Comparison of ENCODE assay signal across 19 mouse cellular contexts in genomic region chr6:114261609-114262008, GRCm38 (mm10). TPM values are rescaled to one million over a fixed set of nuclear protein-coding genes. Genes with fewer than 3 reads are reported as not detected.
DNase-seq lines count a peak whose midpoint lies in the region; ATAC-seq and TF ChIP-seq lines count a peak whose summit lies in the region.
"Had no signal": no experiment of that assay in that cellular context is flagged by ENCODE, and none has a peak within 500 bp of the region (broad histone marks: within the 10 kb centered on the region; RNA-seq: fewer than 3 reads in every experiment).

No protein-coding gene starts in this region.

- no peak overlapping the region for H3K9ac ChIP-seq in forebrain, embryonic 11.5 days (ENCODE audit: low read length)
- H3K9ac ChIP-seq in forebrain, embryonic 12.5 days: peak overlapping the region; percentile 38; the same call in 1 of the 2 replicates
- 0 out of 2 replicates have a peak overlapping the region, but pooled peaks have one; percentile 7 for H3K9ac ChIP-seq in hindbrain, embryonic 11.5 days (ENCODE audit: low read depth, low read length)
- no peak overlapping the region for H3K9ac ChIP-seq in midbrain, postnatal 0 days (replicated peaks; ENCODE audit: low read length, poor library complexity, severe bottlenecking)
- H3K9ac ChIP-seq: embryonic facial prominence, embryonic 13.5 days; heart, embryonic 13.5 days; limb, embryonic 13.5 days; liver, embryonic 15.5 days had no signal

- H3K27me3 ChIP-seq in forebrain, embryonic 10.5 days (ENCODE audit: poor library complexity, severe bottlenecking): peaks cover 8% of the 10 kb centered on the region; the same call in 1 of the 2 replicates
- no peaks in the 10 kb centered on the region for H3K27me3 ChIP-seq in forebrain, embryonic 11.5 days (ENCODE audit: control insufficient read depth, insufficient read depth, low read length)
- H3K27me3 ChIP-seq in forebrain, embryonic 12.5 days: 0 out of 2 replicates have a peak, but pooled peaks cover 3% of the 10 kb centered on the region
- no peaks in the 10 kb centered on the region for H3K27me3 ChIP-seq in hindbrain, embryonic 11.5 days (ENCODE audit: control insufficient read depth, insufficient read depth, low read length)
- H3K27me3 ChIP-seq in midbrain, postnatal 0 days (ENCODE audit: insufficient read depth, low read length): no peaks in the 10 kb centered on the region
- H3K27me3 ChIP-seq: embryonic facial prominence, embryonic 13.5 days; liver, embryonic 15.5 days had no signal

- H3K4me2 ChIP-seq in forebrain, embryonic 11.5 days (ENCODE audit: low read depth, low read length, severe bottlenecking): no peak overlapping the region
- no peak overlapping the region for H3K4me2 ChIP-seq in forebrain, embryonic 12.5 days
- H3K4me2 ChIP-seq in hindbrain, embryonic 11.5 days (replicated peaks; ENCODE audit: low read depth, low read length): no peak overlapping the region
- H3K4me2 ChIP-seq in midbrain, postnatal 0 days (ENCODE audit: low read depth, low read length, poor library complexity, severe bottlenecking): no peak overlapping the region
- H3K4me2 ChIP-seq: embryonic facial prominence, embryonic 13.5 days; heart, embryonic 13.5 days; limb, embryonic 13.5 days; liver, embryonic 15.5 days had no signal

- WGBS in forebrain, embryonic 10.5 days: 68% methylated on average over 6 of the region's 6 CpGs
- 61% methylated on average over 6 of the region's 6 CpGs for WGBS in forebrain, embryonic 11.5 days
- WGBS in forebrain, embryonic 12.5 days: 58% methylated on average over 6 of the region's 6 CpGs
- 68% methylated on average over 6 of the region's 6 CpGs for WGBS in hindbrain, embryonic 11.5 days
- 33% methylated on average over 5 of the region's 6 CpGs for WGBS in midbrain, postnatal 0 days

- H3K36me3 ChIP-seq in forebrain, embryonic 10.5 days (replicated peaks): no peaks in the 10 kb centered on the region
- H3K36me3 ChIP-seq in forebrain, embryonic 11.5 days (ENCODE audit: control insufficient read depth, insufficient read depth, low read length): no peaks in the 10 kb centered on the region
- no peaks in the 10 kb centered on the region for H3K36me3 ChIP-seq in forebrain, embryonic 12.5 days (replicated peaks)
- H3K36me3 ChIP-seq in hindbrain, embryonic 11.5 days (ENCODE audit: control insufficient read depth, insufficient read depth, low read length): no peaks in the 10 kb centered on the region
- no peaks in the 10 kb centered on the region for H3K36me3 ChIP-seq in midbrain, postnatal 0 days (ENCODE audit: insufficient read depth, low read length)
- H3K36me3 ChIP-seq: embryonic facial prominence, embryonic 13.5 days; heart, embryonic 13.5 days; limb, embryonic 13.5 days; liver, embryonic 15.5 days had no signal

- H3K4me3 ChIP-seq in forebrain, embryonic 10.5 days: no peak overlapping the region
- H3K4me3 ChIP-seq in forebrain, embryonic 11.5 days (ENCODE audit: low read depth, low read length): no peak overlapping the region
- H3K4me3 ChIP-seq in forebrain, embryonic 12.5 days (replicated peaks): no peak overlapping the region
- H3K4me3 ChIP-seq in hindbrain, embryonic 11.5 days (ENCODE audit: low read depth, low read length): no peak overlapping the region
- no peak overlapping the region for H3K4me3 ChIP-seq in midbrain, postnatal 0 days (ENCODE audit: low read depth, low read length)
- H3K4me3 ChIP-seq: embryonic facial prominence, embryonic 13.5 days; heart, embryonic 13.5 days; limb, embryonic 13.5 days; liver, embryonic 15.5 days; megakaryocyte, embryonic 14.5 days had no signal

- no peak for TF ChIP-seq CTCF in midbrain, postnatal 0 days (IDR thresholded peaks at IDR 0.05)

- no peak for DNase-seq in forebrain, embryonic 10.5 days (ENCODE audit: extremely low spot score, low spot score)
- no peak for DNase-seq in forebrain, embryonic 11.5 days (ENCODE audit: low spot score)
- no peak for DNase-seq in hindbrain, embryonic 11.5 days (ENCODE audit: low spot score)
- DNase-seq in midbrain, postnatal 0 days (ENCODE audit: low spot score): peak; percentile 82
- DNase-seq in layer of hippocampus, postnatal 36 days: no peak
- DNase-seq in gastrocnemius, adult 18-20 months (ENCODE audit: low spot score): no peak
- no peak for DNase-seq in thymus, postnatal 4 days
- DNase-seq: gastrocnemius, postnatal 36 days; heart, postnatal 4 days; kidney, adult 11 months; kidney, postnatal 25 days; lung, postnatal 10 days had no signal

- no peaks in the 10 kb centered on the region for H3K9me3 ChIP-seq in forebrain, embryonic 10.5 days
- no peaks in the 10 kb centered on the region for H3K9me3 ChIP-seq in forebrain, embryonic 11.5 days (ENCODE audit: control insufficient read depth, low read length)
- H3K9me3 ChIP-seq in forebrain, embryonic 12.5 days: no peaks in the 10 kb centered on the region
- H3K9me3 ChIP-seq in hindbrain, embryonic 11.5 days (ENCODE audit: control insufficient read depth, low read length): no peaks in the 10 kb centered on the region
- no peaks in the 10 kb centered on the region for H3K9me3 ChIP-seq in midbrain, postnatal 0 days (ENCODE audit: low read length)
- H3K9me3 ChIP-seq: embryonic facial prominence, embryonic 13.5 days; heart, embryonic 13.5 days; limb, embryonic 13.5 days; liver, embryonic 15.5 days; megakaryocyte, embryonic 14.5 days had no signal

- H3K4me1 ChIP-seq in forebrain, embryonic 10.5 days: peaks cover 34% of the 10 kb centered on the region
- H3K4me1 ChIP-seq in forebrain, embryonic 11.5 days (replicated peaks; ENCODE audit: control insufficient read depth, insufficient read depth, low read length): peaks cover 9% of the 10 kb centered on the region; the same call in 1 of the 2 replicates
- H3K4me1 ChIP-seq in forebrain, embryonic 12.5 days: peaks cover 45% of the 10 kb centered on the region
- peaks cover 8% of the 10 kb centered on the region; the same call in 1 of the 2 replicates for H3K4me1 ChIP-seq in hindbrain, embryonic 11.5 days (replicated peaks; ENCODE audit: control insufficient read depth, insufficient read depth, low read length)
- peaks cover 35% of the 10 kb centered on the region for H3K4me1 ChIP-seq in midbrain, postnatal 0 days (ENCODE audit: insufficient read depth, low read length)
- H3K4me1 ChIP-seq: embryonic facial prominence, embryonic 13.5 days; liver, embryonic 15.5 days had no signal

- ATAC-seq in forebrain, embryonic 11.5 days (replicated peaks; ENCODE audit: low FRiP score): no peak
- peak; percentile 44; the same call in 1 of the 2 replicates for ATAC-seq in forebrain, embryonic 12.5 days (ENCODE audit: low FRiP score)
- ATAC-seq in hindbrain, embryonic 11.5 days (ENCODE audit: low FRiP score): no peak
- peak; percentile 64 for ATAC-seq in midbrain, postnatal 0 days (ENCODE audit: low FRiP score)

- H3K27ac ChIP-seq in forebrain, embryonic 10.5 days: peak overlapping the region; percentile 41
- H3K27ac ChIP-seq in forebrain, embryonic 11.5 days (ENCODE audit: low read depth, low read length): no peak overlapping the region
- H3K27ac ChIP-seq in forebrain, embryonic 12.5 days: no peak overlapping the region
- no peak overlapping the region for H3K27ac ChIP-seq in hindbrain, embryonic 11.5 days (ENCODE audit: low read depth, low read length)
- H3K27ac ChIP-seq in midbrain, postnatal 0 days (ENCODE audit: low read depth, low read length): no peak overlapping the region
- H3K27ac ChIP-seq: embryonic facial prominence, embryonic 13.5 days; heart, embryonic 13.5 days; limb, embryonic 13.5 days; liver, embryonic 15.5 days had no signal

RNA-seq across cellular contexts. Expression of gene Slc6a1, which starts 20.8 kb away (rescaled TPM):
- polyA plus RNA-seq in forebrain, embryonic 10.5 days (2016; fragmentation: Nextera tagmentation; extraction: Ambion mirVana): 3.2 and 5.1 TPM in 2 replicates
- 22.0 and 26.1 TPM in 2 replicates for polyA plus RNA-seq in forebrain, embryonic 11.5 days (2014; fragmentation: Nextera tagmentation; extraction: Ambion mirVana)
- 49.9 and 57.8 TPM in 2 replicates for polyA plus RNA-seq in forebrain, embryonic 12.5 days (2016; fragmentation: Nextera tagmentation; extraction: Ambion mirVana)
- polyA plus RNA-seq in hindbrain, embryonic 11.5 days (2014; fragmentation: Nextera tagmentation; extraction: Ambion mirVana): 17.3 and 23.1 TPM in 2 replicates
- 434 and 507 TPM in 2 replicates for total RNA-seq in midbrain, postnatal 0 days (2014; rRNA removed)
- 208 and 221 TPM in 2 replicates for polyA plus RNA-seq in midbrain, postnatal 0 days (2015; fragmentation: Nextera tagmentation; extraction: Ambion mirVana)
- 100 to 1,000 TPM; 279 to 280 TPM for total RNA-seq in layer of hippocampus, postnatal 36 days (2021)
- total RNA-seq in gastrocnemius, adult 18-20 months (2021): under 1 TPM; 0.17 to 0.23 TPM
- total RNA-seq: adrenal gland, adult 18-20 months had no signal

Comparison
In these comparisons a context has a peak if more than half of its experiments do, and no peak if none do; other contexts are left out.
1. ATAC-seq: peak in forebrain, embryonic 12.5 days (single experiment) and midbrain, postnatal 0 days (single experiment); none in forebrain, embryonic 11.5 days (single experiment) and hindbrain, embryonic 11.5 days (single experiment).
2. H3K9ac ChIP-seq: peak in forebrain, embryonic 12.5 days (single experiment) and hindbrain, embryonic 11.5 days (single experiment); none in forebrain, embryonic 11.5 days (single experiment) and midbrain, postnatal 0 days (single experiment).